Mouse (Mus musculus): ENCODE results near the gene Gpc4. TPM values are rescaled to one million over a fixed set of nuclear protein-coding genes. Genes with fewer than 3 reads are reported as not detected.

Gene Gpc4
- 0.25 and 0.35 TPM in 2 replicates for total RNA-seq (2023)

GRCm38 (mm10) chrX:52164738-52165554, at the start of gene Gpc4:
Gpc4 (minus strand) TSS chrX:52165252.

Other genes with a start within 250 kb of the Gpc4 start
- gene 1700080O16Rik, start 192.5 kb downstream of the Gpc4 start, total RNA-seq (2023): not detected in 2 replicates

All from neutrophil, adult 65 days (primary cell).